Mouse (Mus musculus) mouse trophoblast stem cell (cell line): Measurements from ENCODE around the gene Ugt1a9.

Experiments used
- in situ Hi-C, 2 experiments: fragments of 300-500 bp; cut with MseI, MboI; formaldehyde crosslinking; loops; 2 replicates in 1 of 2; 3 replicates in 1 of 2; pipeline ENCODE4 v1.15.1; 2025

Ugt1a9 gene

GRCm38 (mm10) chr1:88258361-88258760 is 187.8 kb downstream of the Ugt1a9 start:
- in situ Hi-C loops = no loop called here

- in situ Hi-C loops = no loop called here
Measured at GRCm38 (mm10) chr1:88258881-88259642, 188.5 kb downstream of the Ugt1a9 start.

- in situ Hi-C loops = no loop called here
Measured at GRCm38 (mm10) chr1:88259643-88260024, 189.0 kb downstream of the Ugt1a9 start.

GRCm38 (mm10) chr1:88260114-88260513 is 189.5 kb downstream of the Ugt1a9 start:
- in situ Hi-C loops = no loop called here

GRCm38 (mm10) chr1:88260604-88261377 is 190.2 kb downstream of the Ugt1a9 start:
- in situ Hi-C loops = no loop called here

GRCm38 (mm10) chr1:88261706-88262105 is 191.1 kb downstream of the Ugt1a9 start:
- in situ Hi-C loops = no loop called here

- in situ Hi-C loops = no loop called here
Measured at GRCm38 (mm10) chr1:88262255-88262654, 191.7 kb downstream of the Ugt1a9 start.

GRCm38 (mm10) chr1:88262961-88263360 is 192.4 kb downstream of the Ugt1a9 start:
- in situ Hi-C loops = no loop called here

GRCm38 (mm10) chr1:88263778-88264177 is 193.2 kb downstream of the Ugt1a9 start:
- in situ Hi-C loops = no loop called here

- in situ Hi-C loops = no loop called here
Measured at GRCm38 (mm10) chr1:88264237-88264868, 193.8 kb downstream of the Ugt1a9 start.

GRCm38 (mm10) chr1:88264869-88265240 is 194.3 kb downstream of the Ugt1a9 start:
- in situ Hi-C loops = no loop called here

GRCm38 (mm10) chr1:88266123-88266522 is 195.5 kb downstream of the Ugt1a9 start:
- in situ Hi-C loops = no loop called here

GRCm38 (mm10) chr1:88267489-88267888 is 196.9 kb downstream of the Ugt1a9 start:
- in situ Hi-C loops = no loop called here

GRCm38 (mm10) chr1:88268070-88268469 is 197.5 kb downstream of the Ugt1a9 start:
- in situ Hi-C loops = no loop called here
